Mouse (Mus musculus) E14TG2a.4 (cell line): ENCODE results near the gene Actr8.

ENCODE experiments used
- H3K27me3 ChIP-seq: 2 replicates; pipeline ENCODE4 v1.6.1; 2014; ENCODE audit warnings: low read length, control low read depth; ENCODE audit not compliant: insufficient read depth
- H3K36me3 ChIP-seq: 2 replicates; pipeline ENCODE4 v1.6.1; 2014; ENCODE audit warnings: low read length, control low read depth; ENCODE audit not compliant: insufficient read depth
- H3K4me1 ChIP-seq: replicated peaks from 2 replicates; pipeline ENCODE4 v1.6.1; 2014; ENCODE audit warnings: low read depth, low read length, control low read depth
- H3K4me3 ChIP-seq: replicated peaks from 2 replicates; pipeline ENCODE4 v1.5.1; 2014; ENCODE audit warnings: mild to moderate bottlenecking, low read length
- H3K9me3 ChIP-seq: 2 replicates; pipeline ENCODE4 v1.6.1; 2014; ENCODE audit warnings: low read length, control low read depth
- CTCF ChIP-seq: conservative IDR thresholded peaks from 2 replicates; pipeline ENCODE4 v1.5.1; 2014; ENCODE audit warnings: low read length
- NANOG ChIP-seq: IDR thresholded peaks from 2 replicates; pipeline ENCODE4 v1.6.1; 2014; ENCODE audit warnings: borderline replicate concordance, low read length, mixed read lengths
- POU5F1 ChIP-seq: IDR thresholded peaks from 2 replicates; pipeline ENCODE4 v1.6.1; 2014; ENCODE audit warnings: low read length, borderline replicate concordance

Actr8 gene

GRCm38 (mm10) chr14:29986096-29986495, 8.0 kb downstream of the Actr8 start:
- Histone ChIP-seq H3K27me3 (no peaks in the 10 kb centered on the region), H3K4me3 (no peak overlapping the region), H3K36me3 (peaks cover 100% of the 10 kb centered on the region), H3K9me3 (no peaks in the 10 kb centered on the region), H3K4me1 (peaks cover 10% of the 10 kb centered on the region)
- TF ChIP-seq POU5F1 (no peak), CTCF (no peak), NANOG (no peak)

GRCm38 (mm10) chr14:29987276-29987675, 9.1 kb downstream of the Actr8 start:
- Histone ChIP-seq H3K4me1 (no peaks in the 10 kb centered on the region), H3K36me3 (peaks cover 100% of the 10 kb centered on the region), H3K4me3 (no peak overlapping the region), H3K27me3 (no peaks in the 10 kb centered on the region), H3K9me3 (no peaks in the 10 kb centered on the region)
- TF ChIP-seq NANOG, result no peak
- no peak for TF ChIP-seq POU5F1
- TF ChIP-seq CTCF, result no peak

GRCm38 (mm10) chr14:29987739-29988138, 9.6 kb downstream of the Actr8 start:
- H3K9me3 ChIP-seq, result no peaks in the 10 kb centered on the region
- H3K36me3 ChIP-seq, result peaks cover 100% of the 10 kb centered on the region
- TF ChIP-seq CTCF (no peak), NANOG (no peak), POU5F1 (no peak)
- no peaks in the 10 kb centered on the region for H3K27me3 ChIP-seq
- H3K4me3 ChIP-seq, result no peak overlapping the region
- no peaks in the 10 kb centered on the region; the same call in 1 of the 2 replicates for H3K4me1 ChIP-seq

- TF ChIP-seq POU5F1 (no peak), NANOG (no peak), CTCF (no peak)
- H3K4me1 ChIP-seq, result peaks cover 2% of the 10 kb centered on the region; the same call in 1 of the 2 replicates
- H3K4me3 ChIP-seq, result no peak overlapping the region
- no peaks in the 10 kb centered on the region for H3K27me3 ChIP-seq
- H3K9me3 ChIP-seq, result no peaks in the 10 kb centered on the region
- peaks cover 100% of the 10 kb centered on the region for H3K36me3 ChIP-seq
These were observed 10.2 kb downstream of the Actr8 start for GRCm38 (mm10) chr14:29988337-29988736.

GRCm38 (mm10) chr14:29994976-29995375, 16.8 kb downstream of the Actr8 start:
- Histone ChIP-seq H3K4me3 (no peak overlapping the region), H3K27me3 (no peaks in the 10 kb centered on the region), H3K9me3 (no peaks in the 10 kb centered on the region), H3K36me3 (peaks cover 78% of the 10 kb centered on the region), H3K4me1 (peaks cover 47% of the 10 kb centered on the region)
- TF ChIP-seq CTCF (no peak), POU5F1 (no peak), NANOG (no peak)

GRCm38 (mm10) chr14:29996000-29996751, 18.0 kb downstream of the Actr8 start:
- H3K4me1 ChIP-seq, result peaks cover 47% of the 10 kb centered on the region

GRCm38 (mm10) chr14:29997345-29997744, 19.2 kb downstream of the Actr8 start:
- Histone ChIP-seq H3K36me3 (peaks cover 55% of the 10 kb centered on the region), H3K4me1 (peaks cover 47% of the 10 kb centered on the region), H3K4me3 (no peak overlapping the region), H3K27me3 (no peaks in the 10 kb centered on the region), H3K9me3 (no peaks in the 10 kb centered on the region)
- no peak for TF ChIP-seq NANOG
- TF ChIP-seq POU5F1, result no peak
- TF ChIP-seq CTCF, result no peak

More at GRCm38 (mm10) chr14:29996000-29996751, 18.0 kb downstream of the Actr8 start:
- Histone ChIP-seq H3K27me3 (no peaks in the 10 kb centered on the region), H3K9me3 (no peaks in the 10 kb centered on the region), H3K4me3 (no peak overlapping the region), H3K36me3 (peaks cover 66% of the 10 kb centered on the region)
- TF ChIP-seq POU5F1, result no peak
- no peak for TF ChIP-seq CTCF
- no peak for TF ChIP-seq NANOG

- Histone ChIP-seq H3K4me3 (no peak overlapping the region), H3K36me3 (peaks cover 39% of the 10 kb centered on the region), H3K4me1 (peaks cover 39% of the 10 kb centered on the region), H3K9me3 (no peaks in the 10 kb centered on the region), H3K27me3 (no peaks in the 10 kb centered on the region)
- TF ChIP-seq NANOG, result no peak
- TF ChIP-seq POU5F1, result no peak
- TF ChIP-seq CTCF, result no peak
These were observed 20.8 kb downstream of the Actr8 start for GRCm38 (mm10) chr14:29998747-29999474.

- H3K27me3 ChIP-seq, result no peaks in the 10 kb centered on the region
- peaks cover 41% of the 10 kb centered on the region for H3K4me1 ChIP-seq
- no peaks in the 10 kb centered on the region for H3K9me3 ChIP-seq
- H3K36me3 ChIP-seq, result peaks cover 34% of the 10 kb centered on the region
- TF ChIP-seq POU5F1 (no peak), CTCF (no peak), NANOG (no peak)
- H3K4me3 ChIP-seq, result no peak overlapping the region
These were observed 21.3 kb downstream of the Actr8 start for GRCm38 (mm10) chr14:29999475-29999811.
